Mouse (Mus musculus) heart, adult 18-20 months (tissue): ENCODE measurements around the gene Glyctk. TPM values are rescaled to one million over a fixed set of nuclear protein-coding genes. Genes with fewer than 3 reads are reported as not detected.

Source experiments
- DNase-seq, 2 experiments: peaks; one replicate each; pipeline ENCODE4 v3.0.0; 2021 to 2022; ENCODE audit warnings: mixed read lengths in 1 of 2
- long read RNA-seq, 2 experiments: library from polyadenylated mRNA; stranded (forward); transcript quantifications; one replicate each; pipeline ENCODE4 v2.0.0; 2021
- total RNA-seq, 2 experiments: library from RNA; stranded (reverse); gene quantifications; 2 replicates each; pipeline ENCODE4 v1.2.3; 2021

The Glyctk gene
- total RNA-seq: 1 to 10 TPM; 2.5 to 2.9 TPM
- long read RNA-seq, experiment 1, partial matches to known transcripts: 0 of 1 reads
- long read RNA-seq, experiment 1, other reads (novel, unspliced or antisense): 1 of 1 reads
- long read RNA-seq, experiment 2, partial matches to known transcripts: 0 of 2 reads
- long read RNA-seq, experiment 2, other reads (novel, unspliced or antisense): 2 of 2 reads

DNA sequence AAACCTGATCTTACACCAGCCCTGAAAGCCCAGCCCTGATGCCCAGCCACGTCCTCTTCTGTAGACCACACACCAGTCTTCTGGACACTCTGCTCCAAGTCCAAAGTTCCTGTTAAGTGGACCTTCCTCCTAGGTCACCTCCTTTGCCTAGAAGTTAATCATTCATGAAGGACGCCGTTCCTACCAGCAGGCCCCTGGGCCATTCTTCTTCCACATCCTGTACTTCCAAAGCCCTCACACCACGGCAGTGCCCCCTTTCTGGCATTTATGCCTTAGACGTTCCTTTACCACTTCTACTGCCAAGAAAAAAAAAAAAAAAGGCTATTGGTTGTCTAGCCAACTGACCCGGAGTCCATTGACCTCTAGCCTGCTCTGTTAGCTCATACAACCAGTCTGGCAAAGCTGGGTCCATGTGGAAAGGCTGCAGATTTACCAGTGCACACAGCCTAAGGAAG is at the start of gene Glyctk:
Glyctk (minus strand) TSS at position 102 of the 455 bp plus-strand sequence.
- DNase-seq: no peak

DNA sequence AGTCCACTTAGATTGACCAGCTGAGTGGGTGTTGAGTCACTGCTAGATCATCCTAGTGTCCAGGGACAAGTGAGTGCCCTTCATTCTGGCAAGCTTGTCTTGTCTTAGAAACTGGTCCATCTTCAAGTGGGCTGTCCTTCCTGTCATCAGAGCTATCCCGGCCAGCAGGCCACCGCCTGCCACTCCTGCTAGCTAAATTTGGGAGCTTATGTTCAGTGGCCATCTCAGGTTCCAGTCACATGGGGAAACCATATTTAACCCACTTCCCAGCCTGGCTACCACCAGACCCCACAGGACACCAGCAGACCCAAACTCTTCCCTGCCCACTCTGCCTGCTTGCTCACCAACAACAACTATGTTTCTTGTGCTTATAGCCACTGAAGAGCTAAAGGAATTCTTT is 48.6 kb upstream of the Glyctk start:
- DNase-seq: peak; percentile 77 to 82

DNA sequence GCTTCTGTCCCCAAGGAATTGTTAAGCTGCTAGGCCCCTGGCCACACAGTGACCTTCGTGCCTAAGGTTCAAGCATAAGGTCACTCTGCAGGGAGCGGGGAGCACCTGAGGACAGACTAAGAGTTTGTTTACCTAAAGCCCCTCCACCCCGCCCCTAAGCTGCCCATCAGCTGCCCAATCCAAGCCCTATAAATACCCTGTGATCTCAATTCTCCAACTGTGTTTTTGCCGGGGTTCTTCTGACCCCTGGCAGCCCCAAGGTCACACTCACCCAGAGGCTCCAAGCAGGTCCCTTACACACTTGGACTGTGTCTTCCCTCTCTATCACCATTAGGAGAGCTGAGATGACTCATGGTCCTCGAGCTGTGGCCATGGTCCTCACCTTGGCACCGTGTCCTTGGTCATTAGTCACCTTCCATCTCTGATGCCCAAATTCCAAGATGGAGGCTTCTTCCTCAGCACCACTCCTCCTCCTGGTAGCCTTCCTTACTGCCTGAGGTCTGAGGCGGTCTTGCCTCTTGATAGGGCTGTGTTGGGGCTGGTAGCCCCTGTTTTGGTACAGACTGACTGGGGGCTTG is 47.9 kb upstream of the Glyctk start:
- DNase-seq: peak in 1 of 2 experiments; percentile 48

DNA sequence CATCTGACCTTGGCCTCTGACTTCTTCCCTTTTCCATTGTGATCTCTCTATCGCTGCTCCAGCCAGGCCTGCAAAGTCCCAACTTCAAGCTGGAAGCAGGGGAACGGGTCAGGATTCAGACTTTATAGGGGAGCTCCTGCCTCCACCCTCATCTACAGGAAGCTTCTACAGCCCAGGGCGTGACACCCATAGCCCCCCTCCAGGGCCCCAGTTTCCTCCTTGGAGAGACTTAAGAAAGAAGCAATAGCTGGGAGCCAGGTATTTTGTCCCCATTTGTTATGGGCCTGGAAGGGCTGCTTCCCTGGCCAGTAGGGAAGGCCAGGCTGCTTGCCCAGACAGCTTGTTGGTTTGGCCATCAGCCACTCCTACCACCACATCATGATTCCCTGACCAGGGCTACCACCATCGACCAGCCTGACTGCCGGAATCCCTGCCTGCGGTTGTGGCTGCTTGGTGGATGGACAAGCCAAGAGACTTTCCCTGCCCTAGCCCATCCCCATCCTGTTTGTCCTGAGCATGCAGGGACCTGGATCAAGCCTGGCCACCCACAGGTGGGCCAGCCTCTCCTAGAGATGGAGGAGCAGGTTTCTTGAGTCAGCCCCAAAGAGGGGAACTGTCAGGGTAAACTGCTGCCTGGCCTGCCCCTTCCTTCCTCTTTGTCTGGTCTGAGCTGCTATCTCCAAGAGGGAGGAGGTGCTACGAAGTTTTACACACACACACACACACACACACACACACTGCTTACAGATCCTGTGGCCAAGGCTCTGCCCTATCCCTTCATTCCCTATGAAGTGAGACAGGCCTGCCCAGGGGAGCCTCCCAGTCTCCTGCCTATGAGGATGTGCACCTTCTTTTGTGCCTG is 46.3 kb upstream of the Glyctk start:
- peak in 1 of 2 experiments; percentile 59 for DNase-seq

DNA sequence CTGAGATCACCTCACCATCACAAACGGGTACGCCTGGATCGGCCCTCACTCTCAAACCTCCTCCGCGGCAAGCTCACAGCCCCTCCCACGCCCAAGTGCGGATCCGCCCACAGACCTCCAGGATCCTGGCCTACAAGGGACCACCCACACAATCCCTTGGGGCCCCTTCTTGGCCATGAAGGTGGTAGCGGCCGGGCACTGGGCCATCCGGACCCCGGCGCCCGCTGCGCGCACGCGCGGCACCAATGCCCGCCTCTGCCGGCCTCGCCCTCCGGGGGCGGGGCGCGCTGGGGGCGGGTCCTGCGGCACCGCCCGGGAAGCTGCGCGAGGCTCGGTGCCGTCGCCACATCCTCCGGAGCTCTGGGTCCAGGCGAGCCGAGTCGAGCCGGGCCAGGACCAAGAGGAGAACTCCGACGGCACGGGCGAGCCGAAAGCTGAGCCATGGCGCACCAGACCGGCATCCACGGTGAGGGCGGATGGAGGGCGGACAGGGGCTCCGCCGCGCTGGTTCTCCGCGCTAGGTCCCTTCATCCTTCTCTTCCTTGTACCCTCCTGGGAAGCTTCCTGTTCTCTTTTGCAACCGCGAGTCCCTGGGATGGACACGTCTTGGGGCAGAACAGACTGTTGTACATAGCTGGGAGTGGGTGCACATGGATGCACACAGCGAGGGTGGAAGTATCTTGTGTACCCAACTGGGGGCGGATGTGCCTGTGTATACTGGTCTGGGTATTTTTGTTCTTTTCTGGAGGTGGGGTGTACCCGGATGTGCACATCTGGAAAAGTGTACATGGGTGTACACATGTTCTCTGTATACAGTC is 45.1 kb upstream of the Glyctk start, which contains the start of gene Twf2:
Twf2 (plus strand) TSS at position 290 of the 818 bp plus-strand sequence.
- DNase-seq: peak; percentile 95 to 97

DNA sequence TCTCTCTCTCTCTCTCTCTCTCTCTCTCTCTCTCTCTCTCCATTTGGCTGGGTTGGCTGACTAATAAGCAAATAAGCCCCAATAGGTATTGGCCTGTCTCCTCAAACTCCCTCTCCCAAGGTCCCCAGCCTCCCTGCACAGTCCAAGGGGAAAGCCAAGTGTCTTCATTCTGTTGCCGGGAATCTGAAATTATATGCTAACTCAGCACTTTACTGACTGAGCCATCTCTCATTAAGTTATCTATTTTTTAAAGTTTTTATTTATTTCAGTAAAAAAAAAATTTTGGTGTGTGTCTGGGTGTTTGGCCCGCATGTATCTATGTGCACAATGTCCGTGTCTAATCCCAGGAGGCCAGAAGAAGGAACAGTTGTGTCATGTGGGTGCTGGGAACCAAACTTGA is 44.0 kb upstream of the Glyctk start:
- no peak for DNase-seq

DNA sequence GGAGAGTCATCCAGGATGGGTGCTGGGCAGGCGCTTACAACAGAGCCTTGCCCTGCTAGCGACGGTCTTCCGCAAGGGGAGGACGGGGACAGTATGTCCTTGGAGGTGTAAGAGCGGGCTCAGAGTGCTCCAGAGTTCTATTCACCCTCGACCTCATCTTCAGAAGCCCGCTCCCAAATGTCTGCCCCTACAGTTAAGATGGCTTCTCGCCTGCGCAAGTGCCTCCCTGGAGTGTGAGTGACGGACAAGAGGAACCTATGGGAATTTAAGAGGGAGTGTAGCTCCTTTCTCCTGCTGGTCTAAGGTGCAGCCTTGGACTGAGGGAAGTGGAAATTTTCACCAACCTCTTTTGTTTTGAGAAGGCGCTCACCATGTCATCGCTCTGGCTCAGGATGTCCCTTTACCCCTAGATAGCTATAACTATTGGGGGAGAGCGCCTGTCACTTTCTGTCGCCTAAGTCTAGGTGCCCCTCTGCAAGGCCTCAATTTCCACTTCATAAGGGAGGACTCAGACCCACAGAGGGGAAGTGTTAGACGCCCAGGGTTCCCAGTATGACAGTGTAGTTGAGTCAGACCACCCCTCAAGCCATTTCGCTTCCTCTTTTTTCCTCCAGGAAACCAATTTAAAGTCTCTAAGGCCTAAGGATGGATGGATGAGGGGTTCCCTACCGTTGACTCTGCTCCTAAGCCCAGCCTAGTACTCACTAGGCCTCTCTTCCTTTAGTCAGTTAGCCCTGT is 41.8 kb upstream of the Glyctk start, which contains the start of gene Ppm1m:
Ppm1m (minus strand) TSS at position 212 of the 738 bp plus-strand sequence.
- DNase-seq: no peak

DNA sequence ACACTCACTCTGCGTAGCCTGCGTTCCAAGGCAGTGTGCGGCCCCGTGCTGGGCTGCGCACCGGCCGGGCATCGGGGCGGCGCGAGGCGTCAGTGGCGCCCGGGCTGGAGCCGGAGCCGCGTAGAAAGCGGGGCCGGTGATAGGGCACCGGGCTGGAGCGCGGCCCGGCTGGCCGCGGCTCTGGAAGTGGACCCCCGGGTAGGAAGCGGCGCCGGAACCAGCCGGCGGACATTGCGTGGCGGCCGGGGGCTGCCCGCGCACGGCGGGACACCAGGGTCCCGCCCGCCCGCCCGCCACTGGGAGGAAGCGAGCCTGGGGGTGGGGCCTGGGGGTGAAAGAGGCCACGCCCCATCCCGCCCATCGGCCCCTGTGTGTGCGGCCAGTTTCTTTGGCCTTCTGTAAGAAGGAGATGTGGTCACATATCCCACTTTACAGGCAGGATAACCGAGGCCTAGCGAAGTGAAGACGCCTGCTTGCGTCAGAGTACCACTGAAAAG is 41.1 kb upstream of the Glyctk start:
- peak; percentile 88 for DNase-seq

DNA sequence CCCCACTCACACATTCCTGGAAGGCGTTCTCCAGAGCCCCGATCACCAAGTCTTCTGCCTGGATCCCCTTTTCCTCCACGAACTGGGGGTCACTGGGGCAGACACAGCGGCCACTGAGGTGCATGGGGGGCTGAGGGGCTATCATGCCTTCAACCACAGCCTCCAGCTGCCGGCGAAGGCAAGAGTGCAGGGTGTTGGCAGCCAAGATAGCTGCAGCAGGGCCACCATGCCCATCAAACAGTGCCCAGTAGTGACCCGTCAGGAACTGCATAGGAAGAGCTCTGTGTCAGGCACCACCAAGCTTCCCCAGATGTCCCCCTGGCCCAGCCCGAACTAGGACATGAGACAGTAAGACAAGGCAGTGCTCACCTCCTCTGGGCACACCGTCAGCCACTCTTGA is 39.8 kb upstream of the Glyctk start:
- no peak for DNase-seq

DNA sequence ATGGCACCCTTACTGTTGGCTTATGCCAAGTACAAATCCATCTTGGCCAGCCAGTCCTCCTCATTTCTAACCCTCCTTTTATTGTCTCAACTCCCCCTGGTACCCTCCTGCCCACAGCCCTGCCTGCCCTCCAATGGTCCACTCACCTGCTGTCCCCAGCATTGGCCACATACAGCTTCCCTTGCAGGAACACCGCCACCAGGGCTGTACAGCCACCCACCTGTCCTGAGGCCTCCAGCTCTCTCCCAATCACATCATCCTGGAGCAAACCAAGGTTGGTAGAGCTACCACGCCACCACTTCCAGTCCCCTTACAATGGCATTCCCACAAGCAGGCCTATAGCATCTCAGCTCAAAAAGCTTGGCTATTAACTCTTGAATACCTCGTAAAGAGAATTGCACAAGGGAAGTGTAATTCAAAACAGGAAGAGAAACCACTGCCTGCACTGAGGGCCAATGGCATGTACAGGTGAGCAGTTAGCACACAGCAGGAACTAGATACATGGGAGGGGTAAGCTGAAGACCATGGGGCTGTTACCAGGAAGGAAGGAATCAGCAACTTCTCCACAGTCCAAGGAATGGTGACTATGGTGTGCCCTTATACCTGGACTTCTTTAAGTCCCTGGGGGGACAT is 39.3 kb upstream of the Glyctk start:
- no peak for DNase-seq

DNA sequence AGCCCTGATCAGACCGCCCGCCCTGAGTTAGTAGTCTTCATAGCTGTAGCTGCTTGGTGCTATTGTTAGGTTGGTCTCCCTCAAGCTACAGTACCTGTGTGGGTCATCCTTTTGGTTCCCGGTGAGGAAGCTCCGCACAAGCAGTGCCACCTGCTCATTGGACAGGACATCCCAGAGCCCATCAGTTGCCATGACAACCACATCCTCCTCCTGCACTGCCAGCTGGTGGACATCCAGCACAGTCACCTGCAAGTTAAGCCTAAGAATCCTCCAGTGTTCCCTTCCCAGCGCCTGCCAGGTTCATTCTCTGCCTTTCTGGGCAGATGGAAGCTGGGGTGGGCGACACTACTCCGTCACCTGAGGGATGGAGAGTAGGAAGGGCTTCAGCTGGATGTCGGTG is 37.8 kb upstream of the Glyctk start:
- no peak for DNase-seq

DNA sequence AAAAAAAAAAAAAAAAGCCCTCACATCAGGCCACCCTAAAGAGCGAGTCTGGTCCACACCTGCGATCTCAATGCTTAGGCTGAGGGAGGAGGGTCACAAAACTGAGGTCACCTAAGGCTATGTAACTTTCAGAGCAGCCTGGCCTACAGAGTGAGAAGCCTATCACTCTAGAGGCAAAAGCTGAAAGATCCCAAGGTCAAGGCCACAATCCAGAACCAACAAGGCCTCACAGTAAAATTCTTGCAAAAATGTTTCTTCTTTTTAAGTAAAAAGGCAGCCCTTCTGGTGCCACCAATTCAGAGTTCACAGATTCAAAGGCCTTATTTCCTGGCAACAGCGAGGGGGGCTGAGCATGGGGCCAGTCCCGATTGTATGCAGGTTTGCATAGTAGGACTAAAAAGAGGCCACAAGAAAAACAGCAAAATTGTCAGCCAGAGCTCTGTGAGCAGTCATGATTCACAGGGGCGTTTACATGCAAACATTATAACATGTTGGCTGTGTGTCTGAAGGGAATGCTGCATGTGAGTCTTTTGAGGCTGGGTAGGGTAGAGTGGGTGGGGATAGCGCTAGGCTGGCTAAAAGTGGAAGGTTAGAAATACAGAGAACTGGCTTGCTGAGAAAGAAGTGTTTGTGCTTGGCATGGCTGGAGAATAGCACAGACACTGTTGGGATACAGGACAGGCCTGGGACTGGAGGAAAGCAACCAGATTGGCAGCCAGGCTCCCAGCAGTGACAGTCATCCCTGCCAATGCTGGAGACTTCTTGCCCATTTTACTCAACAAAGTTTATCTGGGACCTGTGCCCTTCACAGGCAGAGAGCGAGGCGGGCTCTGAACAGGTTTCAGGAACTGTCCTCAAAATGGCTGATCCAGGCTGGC is 36.2 kb upstream of the Glyctk start:
- DNase-seq: peak in 1 of 2 experiments; percentile 52

DNA sequence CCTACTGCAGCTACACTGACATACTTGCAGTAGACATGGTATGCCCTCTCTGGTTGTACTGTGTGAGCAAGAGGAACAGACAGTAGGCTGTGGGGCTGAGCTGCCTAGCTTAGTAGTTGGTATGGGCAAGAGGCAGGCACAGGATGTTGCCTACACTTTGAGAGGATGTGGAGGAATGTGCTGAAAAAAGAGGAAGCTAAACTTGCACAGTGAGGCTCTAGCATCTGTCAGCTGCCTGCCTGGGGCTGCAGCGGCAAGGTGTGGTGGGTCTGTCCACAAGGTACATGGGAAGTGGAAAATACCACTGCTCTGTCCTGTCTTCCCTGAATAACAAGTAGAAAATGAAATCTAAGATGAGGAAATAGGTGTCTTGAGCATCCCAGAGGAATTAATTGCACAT is 35.1 kb upstream of the Glyctk start:
- peak in 1 of 2 experiments; percentile 32 for DNase-seq

DNA sequence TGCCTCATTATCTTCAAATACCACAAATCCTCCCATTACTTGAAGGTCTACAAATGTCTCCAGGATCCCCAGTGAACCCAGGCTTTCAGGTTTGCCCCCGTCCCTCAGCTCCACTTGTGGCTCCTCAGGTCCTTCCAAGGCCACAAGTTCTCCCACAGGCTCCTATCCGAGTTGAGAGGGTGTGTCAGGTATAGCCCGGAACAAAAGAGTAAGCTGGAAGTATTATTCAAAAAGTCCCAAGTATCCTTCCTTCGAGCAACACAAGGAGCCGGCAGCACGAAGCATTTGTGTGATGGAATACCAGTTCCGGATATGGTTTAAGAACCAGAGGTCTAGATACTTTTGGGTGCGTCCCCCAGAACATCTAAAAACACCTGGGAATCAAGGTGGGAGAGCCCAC is 34.1 kb upstream of the Glyctk start:
- DNase-seq: no peak

DNA sequence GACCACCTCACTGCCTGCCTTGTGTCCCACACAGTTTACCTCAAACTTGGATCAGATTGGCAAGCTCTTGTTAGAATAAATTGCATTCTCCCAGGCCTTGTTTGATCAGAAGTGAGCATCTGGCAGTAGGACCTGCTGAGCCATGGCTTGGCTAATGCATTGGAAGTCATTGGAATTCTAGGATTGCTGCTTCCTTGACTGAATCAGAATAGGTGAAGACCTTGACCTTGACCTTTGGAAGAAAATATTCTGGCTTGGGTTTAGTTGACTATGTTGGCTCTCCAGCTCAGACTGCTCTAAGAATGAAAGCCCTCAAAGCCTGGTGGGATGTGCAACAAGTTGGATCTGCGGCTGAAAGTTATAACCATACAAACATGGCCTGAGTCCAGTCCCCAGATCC is 33.4 kb upstream of the Glyctk start:
- no peak for DNase-seq

DNA sequence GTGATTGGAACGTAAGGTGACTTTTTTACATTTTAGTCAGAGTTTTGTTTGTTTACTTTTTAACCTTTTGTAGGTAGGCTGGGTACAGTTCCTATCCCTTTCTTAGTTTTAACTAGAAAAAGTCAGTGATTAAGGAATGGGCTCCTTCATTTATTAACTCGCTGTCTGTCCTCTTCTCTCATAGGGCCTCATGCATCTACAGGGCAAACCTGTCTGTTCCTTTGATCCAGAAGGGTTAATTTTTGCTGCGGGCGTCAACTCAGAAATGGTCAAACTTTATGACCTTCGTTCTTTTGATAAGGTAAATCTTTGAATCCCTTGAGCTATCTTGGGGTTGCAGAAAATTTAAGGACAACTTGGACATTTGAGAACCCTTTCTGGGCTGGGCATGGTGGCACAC is 26.1 kb upstream of the Glyctk start:
- no peak for DNase-seq

DNA sequence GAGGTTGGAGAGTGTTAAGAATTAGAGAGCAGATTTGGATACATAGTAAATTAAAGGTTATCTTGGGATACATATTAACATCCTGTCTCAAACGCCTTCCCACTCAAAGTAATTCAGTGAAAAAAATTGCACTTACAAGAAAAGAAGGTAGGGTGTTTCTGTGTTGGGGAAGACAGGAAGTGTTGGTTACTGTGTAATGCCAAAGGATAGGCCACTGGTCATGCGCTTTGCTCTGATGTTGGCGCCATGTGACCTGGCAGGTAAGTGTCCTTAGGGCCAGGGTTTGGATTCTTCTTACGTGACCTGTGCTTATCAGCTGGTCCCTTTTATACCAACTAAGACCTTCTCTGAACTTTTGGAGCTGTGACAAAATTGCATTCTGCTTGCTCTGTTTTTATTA is 24.2 kb upstream of the Glyctk start:
- DNase-seq: no peak

DNA sequence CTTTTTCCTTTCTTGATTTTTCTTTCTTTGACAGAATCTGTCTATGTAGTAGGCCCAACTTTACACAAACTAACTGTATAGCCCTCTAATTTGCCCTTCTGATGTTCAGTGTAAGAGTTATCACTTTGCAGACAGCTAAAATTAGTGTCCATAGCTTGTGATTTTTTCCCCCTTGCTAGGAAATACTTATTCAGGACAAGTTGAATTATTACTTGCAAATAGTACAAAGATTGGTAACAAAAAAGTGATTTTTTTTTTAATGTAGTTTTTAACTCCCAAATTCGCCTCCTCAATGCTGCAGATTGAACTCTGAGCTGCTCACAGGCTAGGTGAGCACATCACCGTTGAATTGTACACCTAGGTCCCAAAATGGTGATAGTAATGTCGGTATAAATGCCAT is 22.0 kb upstream of the Glyctk start:
- DNase-seq: no peak

DNA sequence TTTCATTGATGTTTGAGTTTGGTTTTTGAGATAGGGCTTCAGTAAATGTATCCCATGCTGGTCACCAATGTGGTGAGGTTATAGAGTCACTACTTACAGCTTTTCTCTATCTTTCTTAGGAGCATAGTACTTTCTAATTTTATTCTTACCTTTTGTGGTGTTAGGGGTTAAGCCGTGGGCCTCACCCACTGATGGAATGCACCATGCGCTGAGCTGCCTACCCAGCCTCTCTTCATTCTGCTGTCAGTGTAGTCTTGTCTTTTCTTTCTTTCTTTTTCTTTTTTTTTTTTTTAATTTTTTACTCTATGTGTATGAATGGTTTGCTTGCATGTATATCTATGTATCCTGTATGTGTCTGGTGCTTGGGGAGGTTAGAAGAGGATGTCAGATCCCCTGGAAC is 21.5 kb upstream of the Glyctk start:
- no peak for DNase-seq

DNA sequence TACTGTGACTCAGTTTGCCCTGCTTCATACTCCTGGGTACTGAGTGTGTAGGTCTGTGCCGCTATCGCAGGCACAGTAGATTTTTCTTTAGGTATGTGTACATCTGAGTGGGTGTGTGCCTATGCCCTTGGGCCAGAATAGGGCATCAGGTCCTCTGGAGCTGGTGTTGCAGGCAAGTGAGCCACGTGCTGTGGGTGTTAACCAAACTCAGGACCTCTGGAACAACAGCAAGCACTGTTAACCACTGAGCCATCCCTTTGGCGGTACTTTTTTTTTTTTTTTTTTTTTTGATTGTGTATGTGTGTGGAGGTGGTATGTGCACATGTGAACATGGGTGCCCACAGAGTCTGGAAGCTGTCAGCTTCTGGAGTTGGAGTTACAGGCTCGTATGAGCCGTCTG is 19.9 kb upstream of the Glyctk start:
- no peak for DNase-seq
